Mouse (Mus musculus) bone marrow, adult 2 months (tissue): ENCODE results near the gene Psmc4.

Source experiments
- CTCF ChIP-seq: fragments of 200-500 bp; IDR thresholded peaks from 2 replicates; pipeline ENCODE4 v1.5.1; 2011; ENCODE audit warnings: low read length, control low read depth; ENCODE audit not compliant: control insufficient read depth, insufficient read depth
- POLR2A ChIP-seq: fragments of 200-500 bp; IDR thresholded peaks from 2 replicates; pipeline ENCODE4 v1.6.1; 2011; ENCODE audit warnings: low read depth, mild to moderate bottlenecking, control low read depth, low read length, borderline replicate concordance; ENCODE audit not compliant: control insufficient read depth

GRCm38 (mm10) chr7:28010271-28010670 lies 39.6 kb downstream of the Psmc4 start:
- no peak for TF ChIP-seq CTCF
- TF ChIP-seq POLR2A, result no peak
